Mouse (Mus musculus): Measurements from ENCODE around the gene Gm26602.

Gene Gm26602

DNA sequence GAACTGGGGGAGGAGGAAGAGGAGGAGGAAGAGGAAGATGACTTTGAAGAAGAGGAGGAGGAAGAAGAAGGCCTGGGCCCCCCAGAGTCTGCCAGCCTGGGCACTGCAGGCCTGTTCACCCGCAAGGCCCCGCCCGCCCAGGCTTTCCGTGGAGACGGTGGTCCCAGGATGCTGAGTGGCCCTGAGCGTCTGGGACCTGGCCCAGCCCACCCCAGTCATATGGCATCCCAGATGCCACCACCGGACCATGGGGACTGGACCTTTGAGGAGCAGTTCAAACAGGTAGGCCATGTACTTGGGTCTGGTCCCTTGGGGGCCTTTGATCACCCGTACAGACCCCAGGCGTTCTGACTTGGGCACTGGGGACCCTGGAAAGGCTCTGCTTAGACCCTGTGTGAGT, 21.1 kb downstream of the Gm26602 start:
- no peak for DNase-seq (ENCODE audit: low read depth, low spot score)

DNA sequence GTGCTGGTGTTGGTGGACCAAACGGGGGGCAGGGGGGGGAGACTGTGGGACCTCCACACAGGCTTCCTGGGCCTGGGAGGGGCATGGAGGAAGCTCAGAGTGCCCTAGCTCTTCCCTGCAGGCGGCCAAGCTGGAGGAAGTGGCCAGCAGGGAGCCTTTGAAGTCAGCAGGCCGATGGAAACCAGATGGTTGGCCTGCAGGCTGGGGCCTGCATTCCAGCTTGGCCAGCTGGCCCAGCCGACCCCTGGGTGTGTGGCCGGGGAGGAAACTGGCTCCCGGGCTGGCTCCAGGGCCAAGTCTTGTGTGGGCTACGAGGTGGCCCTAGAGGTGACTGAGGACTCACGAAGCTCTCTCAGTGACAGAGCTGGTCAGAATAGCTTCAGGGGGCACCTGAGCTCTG, 22.1 kb downstream of the Gm26602 start:
- DNase-seq (ENCODE audit: low read depth, low spot score): no peak

DNA sequence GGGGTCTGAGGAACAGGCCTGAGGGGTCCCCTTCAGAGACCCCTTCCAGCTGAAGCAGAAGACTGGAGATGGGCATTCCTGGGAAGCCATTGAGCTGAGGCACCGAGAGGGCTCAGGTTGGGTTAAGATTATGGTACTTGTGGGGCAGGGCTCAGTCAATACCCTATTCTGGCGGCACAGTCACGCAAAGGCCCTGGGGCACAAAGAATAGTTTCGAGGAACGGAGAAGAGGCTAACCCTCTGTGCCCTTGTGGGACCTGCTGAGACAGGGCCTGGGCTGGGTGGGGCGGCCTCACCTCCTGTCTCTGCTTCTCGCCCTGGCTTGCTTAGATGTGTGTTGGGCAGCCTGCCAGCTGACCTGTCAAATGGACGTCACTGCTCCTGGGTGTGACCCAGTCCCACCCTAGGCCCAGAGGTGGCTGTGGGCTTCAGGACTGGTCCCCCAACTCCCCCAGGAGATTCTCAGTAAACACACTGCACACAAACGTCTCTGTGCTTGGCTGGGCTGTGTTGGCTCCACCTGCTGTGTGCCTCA, 22.6 kb downstream of the Gm26602 start:
- DNase-seq (ENCODE audit: low read depth, low spot score): no peak

DNA sequence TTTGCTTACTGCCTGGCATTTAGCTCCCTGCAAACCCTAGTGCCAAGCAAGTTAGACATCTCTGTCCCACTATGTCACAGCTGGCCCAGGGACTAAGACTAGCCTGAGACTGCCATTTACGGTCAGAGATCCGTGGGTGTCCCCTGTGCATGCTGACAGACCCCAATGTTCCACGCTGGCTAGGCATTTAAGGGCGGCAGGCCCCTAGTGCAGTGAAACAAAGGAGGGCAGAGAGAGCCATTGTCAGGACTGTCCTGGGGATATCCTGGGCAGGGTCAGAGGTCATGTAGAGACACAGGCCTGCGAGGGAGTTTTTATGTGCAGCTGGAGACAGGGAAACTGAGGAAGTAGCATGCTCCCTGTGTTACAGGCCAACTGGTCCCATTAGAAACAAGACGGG, 23.2 kb downstream of the Gm26602 start:
- no peak for DNase-seq (ENCODE audit: low read depth, low spot score)

DNA sequence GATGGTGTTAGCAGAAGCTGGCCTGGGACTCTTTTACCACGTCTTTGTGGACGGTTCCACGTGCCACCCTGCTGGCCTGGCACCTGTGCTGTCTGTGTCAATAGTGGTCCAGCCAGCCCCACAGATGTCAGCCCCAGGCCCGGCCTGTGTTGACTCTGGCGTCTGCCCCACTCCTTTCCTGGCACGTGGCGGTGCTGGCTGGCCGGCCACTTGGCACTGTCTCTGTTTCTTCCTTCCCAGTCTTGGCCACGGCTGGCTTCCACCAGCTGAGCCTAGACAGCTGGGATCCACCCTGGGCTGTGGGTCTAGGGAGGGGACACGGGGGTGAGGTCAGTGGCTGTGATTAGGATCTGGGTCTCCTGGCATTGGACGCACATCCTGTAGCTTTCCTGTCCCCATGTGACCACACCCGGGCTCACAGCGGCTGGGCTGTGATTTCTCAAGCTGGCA, 23.6 kb downstream of the Gm26602 start:
- no peak for DNase-seq (ENCODE audit: low read depth, low spot score)

DNA sequence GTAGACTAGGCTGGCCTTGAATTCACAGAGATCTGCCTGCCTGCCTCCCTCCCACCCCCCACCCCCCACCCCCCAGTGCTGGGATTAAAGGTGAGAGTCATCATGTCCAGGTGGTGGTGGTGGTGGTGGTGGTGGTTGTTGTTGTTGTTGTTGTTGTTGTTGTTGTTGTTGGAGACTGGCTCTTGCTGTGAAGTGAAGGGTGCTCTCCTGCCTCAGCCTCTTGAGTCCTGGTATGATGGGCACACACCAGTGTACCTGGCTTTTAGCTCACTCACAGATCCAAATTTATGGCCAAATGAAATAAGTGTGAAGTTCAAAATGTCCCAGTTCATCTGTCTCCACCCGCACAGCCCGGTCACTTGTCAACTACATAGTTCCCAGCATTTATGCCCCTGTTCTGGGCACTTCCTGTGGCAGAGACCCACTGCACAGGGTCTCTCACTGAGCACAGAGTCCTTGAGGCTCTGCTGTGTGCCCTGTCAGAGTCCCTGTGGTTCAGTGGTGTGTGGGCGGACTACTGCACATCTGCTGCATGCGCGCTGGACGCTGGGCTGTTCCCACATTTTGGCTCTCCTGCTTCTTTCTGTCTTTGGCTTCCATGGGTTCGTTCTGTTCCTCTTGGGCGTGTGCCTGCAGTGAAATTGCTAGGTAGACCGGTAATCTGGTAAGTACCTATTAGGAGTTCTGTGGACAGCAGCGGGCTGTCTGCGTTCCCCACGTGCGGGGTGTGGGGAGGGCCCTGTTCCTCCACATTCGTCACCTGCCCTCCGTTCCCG, 24.3 kb downstream of the Gm26602 start:
- DNase-seq (ENCODE audit: low read depth, low spot score): no peak

DNA sequence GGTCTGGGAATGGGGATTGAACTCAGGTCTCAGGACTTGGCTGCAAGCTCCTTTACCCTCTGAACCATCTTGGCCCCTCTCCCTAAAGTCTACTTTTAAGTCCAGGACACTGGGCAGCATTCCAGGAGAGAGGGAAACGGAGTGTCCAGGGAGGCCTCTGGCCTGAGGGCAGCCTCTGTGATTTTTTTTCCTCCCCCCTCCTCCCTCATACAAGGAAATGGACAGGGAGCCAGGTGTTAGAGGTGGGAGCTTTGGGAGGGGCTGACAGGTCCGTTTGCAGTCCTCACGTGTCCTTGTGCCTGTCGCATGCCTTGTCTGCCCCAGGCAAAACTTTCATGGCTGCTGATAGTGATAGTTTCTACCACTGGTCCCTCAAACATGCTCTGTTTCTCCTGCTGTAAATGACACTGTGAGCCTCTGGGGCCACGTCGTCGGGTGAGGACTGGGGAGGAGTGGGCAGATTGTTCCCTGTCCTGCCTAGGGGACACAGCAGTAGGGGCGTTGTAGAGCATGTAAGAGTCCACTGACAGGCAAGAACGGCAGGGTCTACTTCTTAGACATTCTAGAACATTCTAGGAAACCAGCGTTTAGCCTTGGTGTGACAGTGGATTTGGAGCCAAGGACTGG, 25.7 kb downstream of the Gm26602 start:
- DNase-seq (ENCODE audit: low read depth, low spot score): no peak

DNA sequence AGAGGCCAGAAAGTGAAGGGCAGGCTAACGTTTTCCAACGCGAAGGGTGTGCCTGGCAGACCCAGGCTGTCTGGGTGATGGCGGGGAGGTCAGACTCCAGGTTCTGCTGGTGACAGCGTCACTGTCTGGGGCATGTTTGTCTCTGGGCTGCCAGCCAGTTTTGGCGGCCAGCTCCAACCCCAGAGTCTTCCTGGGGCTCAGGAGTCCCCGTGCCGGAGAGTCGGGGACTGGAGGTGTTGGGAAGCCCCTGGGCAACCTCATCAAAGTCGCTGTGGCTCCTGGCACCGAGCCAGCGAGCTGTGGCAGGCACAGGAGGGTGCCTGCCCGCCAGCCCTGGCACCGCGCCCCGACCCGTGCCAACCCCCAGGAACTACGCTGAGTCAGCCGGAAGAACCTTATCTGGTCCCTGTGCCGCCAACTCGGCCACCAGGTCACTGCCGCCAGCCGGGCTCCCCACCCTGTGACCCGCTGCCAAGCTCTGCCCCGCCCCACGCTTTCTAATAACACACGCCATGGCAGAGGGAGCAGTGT, 26.3 kb downstream of the Gm26602 start:
- no peak for DNase-seq (ENCODE audit: low read depth, low spot score)

DNA sequence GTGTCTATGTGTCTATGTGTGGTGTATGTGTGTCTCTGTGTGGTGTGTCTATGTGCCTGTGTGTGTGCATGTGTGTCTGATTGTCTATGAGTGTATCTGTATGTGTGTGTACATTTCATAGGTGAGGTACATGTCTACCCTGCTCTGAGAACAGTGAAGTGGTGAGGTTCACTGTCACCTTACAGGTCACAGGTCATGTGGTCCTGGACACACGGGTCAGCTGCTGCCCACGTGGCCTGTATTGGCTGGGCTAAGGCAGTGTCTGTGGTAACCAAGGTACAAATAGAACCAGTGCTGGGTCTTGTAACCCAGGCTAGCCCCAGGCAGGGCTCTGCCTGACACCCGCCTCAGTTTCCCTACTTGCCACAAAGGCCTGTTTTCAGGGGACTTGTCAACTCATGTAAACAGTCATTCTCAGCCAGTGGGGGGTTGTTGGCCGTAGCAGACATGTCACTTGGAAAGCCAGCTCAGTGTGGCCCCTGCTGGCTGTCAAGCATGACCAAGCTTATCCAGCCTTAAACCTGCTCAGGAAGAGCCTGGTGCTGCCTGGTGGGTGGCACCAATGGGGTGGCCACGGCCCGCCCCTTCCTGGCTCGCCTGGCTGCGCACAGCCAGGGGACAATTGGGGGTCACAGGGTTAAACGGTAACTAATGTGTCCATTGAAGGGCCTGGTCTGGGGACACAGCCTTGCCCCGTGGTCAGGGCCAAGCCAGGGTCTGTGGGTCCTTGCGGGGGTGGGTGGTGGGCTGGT, 27.3 kb downstream of the Gm26602 start:
- no peak for DNase-seq (ENCODE audit: low read depth, low spot score)

DNA sequence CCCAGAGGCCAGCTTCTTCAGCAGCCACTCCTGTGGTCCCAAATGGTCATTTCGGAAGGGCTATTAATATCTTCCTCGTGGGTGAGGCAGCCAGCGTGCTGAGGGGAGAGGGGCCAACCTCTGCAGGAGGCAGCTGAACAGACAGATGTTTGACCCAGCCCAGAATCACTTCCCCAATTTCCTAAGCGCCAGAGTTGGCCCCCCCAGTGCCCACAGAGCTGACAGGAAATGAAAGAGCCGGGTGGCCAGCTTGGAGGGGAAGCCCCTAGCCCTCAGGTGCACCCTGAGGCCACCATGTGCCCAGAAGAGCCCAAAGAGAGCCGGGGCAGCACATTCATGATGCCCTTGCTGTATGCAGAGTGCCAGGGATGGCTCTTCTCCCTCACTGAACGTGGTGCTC, 30.1 kb downstream of the Gm26602 start:
- DNase-seq (ENCODE audit: low read depth, low spot score): no peak

DNA sequence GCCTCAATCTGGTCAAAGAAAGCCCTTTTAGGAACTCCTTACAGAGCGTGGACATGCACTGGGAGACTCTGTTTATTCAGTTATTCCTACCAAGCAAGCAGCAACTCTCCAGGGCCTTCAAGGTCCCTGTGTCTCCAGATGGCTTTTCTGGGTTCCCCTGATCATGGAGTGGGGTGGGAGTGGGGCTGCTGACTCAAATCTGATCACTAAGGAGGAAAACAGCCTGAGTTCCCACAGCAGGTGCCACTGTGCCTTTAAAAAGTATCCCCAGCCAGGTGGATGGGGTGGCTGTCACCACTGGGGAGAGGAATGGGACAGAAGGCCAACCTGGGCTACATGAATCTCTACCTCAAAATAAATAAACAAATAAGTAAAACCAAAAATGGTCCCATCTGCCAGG, 32.3 kb downstream of the Gm26602 start:
- no peak for DNase-seq (ENCODE audit: low read depth, low spot score)

DNA sequence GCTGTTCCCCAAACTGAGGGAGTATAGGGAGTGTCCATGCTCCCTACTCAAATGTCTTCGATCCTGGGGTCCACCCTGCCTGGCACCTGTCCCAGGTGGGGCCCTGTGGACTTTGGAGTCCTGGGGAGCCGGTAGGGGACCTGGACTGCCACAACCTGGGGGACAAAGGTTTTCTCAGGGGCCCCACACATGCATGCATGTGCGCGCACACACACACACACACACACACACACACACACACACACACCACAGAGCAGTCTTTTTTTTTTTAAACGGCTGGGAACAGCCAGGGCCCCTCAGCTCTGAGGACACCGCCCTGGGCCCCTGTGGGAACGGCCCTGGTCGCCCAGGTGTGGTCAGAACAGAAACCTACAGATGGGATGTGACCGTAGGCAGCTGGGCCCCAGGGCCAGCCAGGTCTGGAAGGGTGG, 32.8 kb downstream of the Gm26602 start:
- no peak for DNase-seq (ENCODE audit: low read depth, low spot score)

DNA sequence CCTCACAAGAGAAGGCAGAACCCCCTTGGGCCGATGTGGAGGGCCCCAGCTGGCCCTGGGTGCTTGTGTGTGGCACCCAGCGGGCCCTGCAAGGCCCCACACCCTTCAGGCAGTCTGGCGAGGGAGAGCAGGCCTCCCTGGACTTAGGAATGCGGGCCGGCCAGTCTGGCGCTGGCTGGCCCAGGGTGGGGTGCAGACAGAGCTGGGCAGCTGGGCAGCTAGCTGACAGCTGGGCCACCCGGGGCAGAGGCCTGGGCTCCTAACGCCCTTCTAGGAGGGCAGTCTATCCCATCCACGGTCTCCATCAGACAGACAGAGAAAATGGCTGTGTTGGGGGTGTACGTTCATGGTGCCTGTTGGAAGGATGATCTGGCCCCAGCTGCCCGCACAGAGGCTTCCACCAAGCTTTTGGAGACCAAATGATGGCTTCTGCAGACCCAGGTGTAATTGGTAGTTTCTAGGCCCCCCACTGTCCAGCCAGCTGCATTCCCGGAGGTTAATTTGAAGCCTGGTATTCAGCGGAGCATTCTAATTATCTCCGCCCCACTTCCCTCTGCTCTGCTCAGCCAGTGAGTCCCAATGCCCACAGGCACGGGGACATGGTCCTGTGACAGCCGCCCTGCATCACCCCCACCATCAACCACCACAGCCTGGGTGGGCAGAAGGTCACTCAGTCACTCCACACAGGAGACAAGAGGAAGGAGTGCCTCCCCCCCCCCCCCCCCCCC, 35.0 kb downstream of the Gm26602 start:
- DNase-seq (ENCODE audit: low read depth, low spot score): no peak

DNA sequence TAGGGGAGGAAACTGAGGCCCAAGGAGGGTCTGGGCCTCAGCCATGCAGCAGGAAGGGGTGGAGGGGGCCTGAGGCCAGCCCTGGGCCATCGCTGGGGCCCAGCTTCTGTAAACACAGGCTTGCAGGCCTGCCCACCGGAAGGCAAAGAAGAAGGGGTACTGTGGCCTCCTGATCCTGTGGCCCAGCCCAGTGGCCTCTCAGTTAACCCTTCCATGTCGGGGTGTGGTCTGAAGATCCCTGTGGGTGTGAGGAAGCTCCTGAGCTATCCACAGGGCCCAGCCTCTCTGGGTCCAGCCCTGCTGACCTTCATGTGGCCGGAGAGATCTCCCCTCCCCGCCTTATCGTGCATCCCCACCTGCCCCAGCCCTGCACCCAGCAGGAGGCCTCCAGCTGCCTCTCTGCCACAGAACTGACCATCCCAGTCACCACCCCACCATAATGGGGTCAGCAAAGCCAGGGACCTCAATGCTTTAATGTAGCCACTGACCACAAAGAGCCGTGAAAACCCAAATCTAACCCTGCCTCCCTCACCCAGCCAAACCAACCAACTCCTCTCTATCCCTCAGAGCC, 36.2 kb downstream of the Gm26602 start:
- no peak for DNase-seq (ENCODE audit: low read depth, low spot score)

DNA sequence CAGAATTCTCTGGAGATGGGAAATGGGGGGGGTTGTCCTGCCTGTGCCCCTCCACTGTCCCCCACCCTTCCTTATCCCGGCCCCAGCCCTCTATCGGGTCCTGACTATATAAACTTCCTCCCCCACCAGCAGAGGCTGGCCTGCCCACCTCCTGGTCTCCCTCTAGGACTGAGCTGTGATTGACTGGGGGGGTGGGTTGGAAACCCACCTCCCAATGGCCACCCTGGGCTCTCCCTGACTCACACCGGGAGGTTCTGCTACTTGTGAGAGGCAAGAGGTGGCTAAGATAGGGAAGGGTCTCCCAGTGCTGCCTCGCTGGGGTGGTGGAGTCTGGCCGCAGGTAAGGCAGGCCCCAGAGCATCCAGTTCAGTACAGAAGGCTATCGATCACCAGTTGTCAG, 36.8 kb downstream of the Gm26602 start:
- DNase-seq (ENCODE audit: low read depth, low spot score): no peak

DNA sequence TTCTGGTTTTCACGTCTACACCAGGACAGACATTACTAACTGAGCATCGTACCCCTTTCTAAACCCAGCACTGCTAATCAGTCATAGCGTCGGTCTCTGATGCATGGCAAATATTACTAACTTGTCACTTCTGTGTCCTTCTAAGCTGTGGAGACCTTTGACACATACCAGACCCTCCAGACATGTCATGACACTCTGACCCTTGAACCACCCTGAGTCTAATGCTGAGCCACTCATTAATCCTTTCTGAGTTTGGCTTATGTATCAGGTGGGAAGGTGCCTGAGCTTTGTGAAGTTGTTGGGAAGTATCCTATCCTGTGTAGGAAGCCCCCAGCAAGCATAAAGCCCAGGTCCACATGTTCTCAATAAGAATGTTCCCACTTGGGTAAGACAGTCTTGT, 39.2 kb downstream of the Gm26602 start:
- DNase-seq (ENCODE audit: low read depth, low spot score): no peak

DNA sequence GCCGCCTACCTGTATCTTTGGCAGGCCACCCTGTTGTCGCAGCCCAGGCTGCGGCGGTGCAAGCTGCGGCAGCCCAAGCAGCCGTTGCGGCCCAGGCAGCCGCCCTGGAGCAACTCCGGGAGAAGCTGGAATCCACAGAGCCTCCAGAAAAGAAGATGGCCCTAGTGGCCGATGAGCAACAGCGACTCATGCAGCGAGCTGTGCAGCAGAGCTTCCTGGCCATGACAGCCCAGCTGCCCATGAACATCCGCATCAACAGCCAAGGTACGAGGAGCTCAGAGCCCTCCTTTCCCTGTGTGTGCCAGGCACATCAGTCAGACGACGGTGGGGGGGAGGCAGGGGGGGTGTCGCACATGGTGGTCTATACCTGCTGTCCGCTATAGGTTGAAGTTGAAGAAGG, 40.0 kb downstream of the Gm26602 start:
- DNase-seq (ENCODE audit: low read depth, low spot score): no peak

DNA sequence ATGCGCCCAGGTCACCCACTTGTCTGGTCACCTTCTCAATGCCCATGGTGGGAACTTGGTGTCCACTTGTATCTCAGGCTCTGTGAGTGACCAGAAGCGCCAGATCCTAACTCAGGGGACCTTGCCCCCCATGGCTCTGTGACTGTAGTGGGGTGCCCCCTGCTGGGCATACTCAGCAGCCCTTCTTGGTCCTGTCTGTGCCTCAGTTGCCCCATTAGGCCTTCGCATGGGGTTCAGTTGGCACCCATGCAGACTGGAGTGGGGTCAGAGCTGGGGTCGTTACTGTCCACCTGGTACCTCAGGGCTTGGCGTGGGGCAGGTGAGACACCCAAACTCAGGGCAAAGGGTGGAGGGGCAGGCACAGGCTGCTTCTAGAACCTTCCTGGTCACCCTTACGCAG, 43.3 kb downstream of the Gm26602 start:
- DNase-seq (ENCODE audit: low read depth, low spot score): no peak

DNA sequence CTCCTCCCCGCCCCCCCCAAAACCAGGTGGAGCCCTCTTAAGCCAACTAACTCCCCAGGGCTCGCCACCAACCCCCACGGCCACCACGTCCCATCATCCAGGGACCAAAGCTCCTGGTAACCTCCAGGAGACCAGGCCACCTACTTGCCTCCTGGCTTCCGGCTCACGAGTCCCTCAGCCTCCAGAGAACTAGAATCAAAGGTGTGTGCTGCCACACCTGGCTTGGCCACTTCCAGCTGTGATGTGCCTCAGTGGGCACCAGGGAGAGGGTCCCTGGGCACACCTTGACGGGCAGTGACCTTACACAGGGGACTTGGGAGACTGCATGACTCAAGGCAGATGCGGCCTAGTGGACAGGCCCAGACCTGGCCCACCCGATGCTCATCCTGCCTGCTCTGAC, 45.0 kb downstream of the Gm26602 start:
- DNase-seq (ENCODE audit: low read depth, low spot score): no peak

DNA sequence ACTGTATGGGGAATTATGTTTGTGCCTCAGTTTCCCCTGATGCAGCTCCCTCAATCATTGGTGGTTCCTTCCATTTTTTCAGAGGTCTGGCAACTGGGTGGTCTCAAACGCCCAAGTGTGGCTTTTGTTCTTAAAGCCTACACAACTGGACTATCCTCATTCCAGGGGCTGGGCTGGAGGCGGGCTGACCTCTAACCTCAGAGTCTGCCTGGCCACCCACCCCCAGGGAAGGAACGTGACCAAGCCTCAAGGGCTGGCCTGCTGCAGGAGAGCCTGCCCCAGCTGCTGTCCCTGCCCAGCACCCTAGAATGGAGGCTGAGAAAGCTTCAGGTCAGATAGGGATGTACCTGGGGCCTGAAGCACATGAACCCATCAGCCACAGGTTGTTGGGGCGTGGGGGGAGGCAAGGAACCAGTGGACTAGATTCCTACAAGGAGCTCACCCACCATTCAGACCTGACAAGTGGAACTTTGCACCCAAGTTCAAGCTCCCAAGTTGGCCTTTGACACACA, 46.0 kb downstream of the Gm26602 start:
- no peak for DNase-seq (ENCODE audit: low read depth, low spot score)
